Mouse (Mus musculus): ENCODE measurements around the gene Dusp19. TPM values are rescaled to one million over a fixed set of nuclear protein-coding genes. Genes with fewer than 3 reads are reported as not detected.
A peak's percentile ranks its signal among the peaks of the same experiment; 100 is the strongest.

Dusp19 gene
- total RNA-seq (2014; rRNA removed): 20.2 and 20.5 TPM in 2 replicates
- 9.6 and 10.5 TPM in 2 replicates for polyA plus RNA-seq (2015; fragmentation: Nextera tagmentation; extraction: Ambion mirVana)

- H3K36me3 ChIP-seq (ENCODE audit: insufficient read depth): no peaks in the 10 kb centered on the region
- 3% methylated on average over 21 of the region's 21 CpGs for WGBS
- peak; percentile 99 for ATAC-seq
These were observed at the start of gene Dusp19, which contains the start of gene Nup35 for GRCm38 (mm10) chr2:80616854-80617737. Gene Dusp19, plus strand, starts transcription at chr2:80617045. Gene Nup35, plus strand, starts transcription at chr2:80617236.

DNA sequence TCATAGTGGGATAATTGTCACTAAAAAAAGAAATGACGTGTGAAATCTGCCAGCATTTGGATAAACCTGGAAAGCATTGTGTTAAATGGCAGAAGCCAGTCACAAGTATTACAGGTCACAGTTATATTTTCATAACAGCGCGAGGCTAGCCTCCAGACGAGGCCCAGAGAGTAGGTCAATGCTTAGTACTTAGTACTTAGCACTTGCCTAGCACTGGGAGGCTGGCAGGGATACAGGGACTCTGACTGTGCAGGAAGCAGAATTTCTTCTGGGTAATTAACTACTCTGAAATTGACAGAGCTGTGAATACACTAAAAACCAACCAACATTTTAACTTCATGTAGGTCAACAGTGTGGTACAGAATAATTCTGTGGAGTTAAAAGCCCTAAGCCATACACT, 49.4 kb upstream of the Dusp19 start:
- Histone ChIP-seq H3K4me3 (ENCODE audit: low read depth, low read length) (no peak overlapping the region), H3K27me3 (ENCODE audit: insufficient read depth, low read length) (no peaks in the 10 kb centered on the region), H3K27ac (ENCODE audit: low read depth, low read length) (no peak overlapping the region), H3K4me2 (ENCODE audit: low read depth) (no peak overlapping the region), H3K9ac (no peak overlapping the region), H3K36me3 (ENCODE audit: insufficient read depth) (no peaks in the 10 kb centered on the region), H3K9me3 (ENCODE audit: low read length) (no peaks in the 10 kb centered on the region), H3K4me1 (ENCODE audit: insufficient read depth) (no peaks in the 10 kb centered on the region)
- TF ChIP-seq CTCF (IDR thresholded peaks at IDR 0.05; ENCODE audit: low read depth): no peak
- DNase-seq (no peak), ATAC-seq (no peak)
- 77% methylated on average over 4 of the region's 4 CpGs for WGBS

More at GRCm38 (mm10) chr2:80616854-80617737, at the start of gene Dusp19, which contains the start of gene Nup35:
- peak; percentile 97 for DNase-seq
- Histone ChIP-seq H3K4me1 (ENCODE audit: insufficient read depth) (0 out of 2 replicates have a peak, but pooled peaks cover 4% of the 10 kb centered on the region), H3K4me2 (ENCODE audit: low read depth) (peak within 1 kb of the TSS; percentile 72), H3K9me3 (ENCODE audit: low read length) (no peaks in the 10 kb centered on the region), H3K4me3 (ENCODE audit: low read depth, low read length) (peak within 1 kb of the TSS; percentile 60), H3K9ac (peak within 1 kb of the TSS; percentile 66), H3K27me3 (ENCODE audit: insufficient read depth, low read length) (no peaks in the 10 kb centered on the region), H3K27ac (ENCODE audit: low read depth, low read length) (peak within 1 kb of the TSS; percentile 80)
- no peak for TF ChIP-seq CTCF (IDR thresholded peaks at IDR 0.05; ENCODE audit: low read depth)

- 72% methylated on average over 4 of the region's 4 CpGs for WGBS
These were observed 46.2 kb upstream of the Dusp19 start for GRCm38 (mm10) chr2:80570656-80571055.

DNA sequence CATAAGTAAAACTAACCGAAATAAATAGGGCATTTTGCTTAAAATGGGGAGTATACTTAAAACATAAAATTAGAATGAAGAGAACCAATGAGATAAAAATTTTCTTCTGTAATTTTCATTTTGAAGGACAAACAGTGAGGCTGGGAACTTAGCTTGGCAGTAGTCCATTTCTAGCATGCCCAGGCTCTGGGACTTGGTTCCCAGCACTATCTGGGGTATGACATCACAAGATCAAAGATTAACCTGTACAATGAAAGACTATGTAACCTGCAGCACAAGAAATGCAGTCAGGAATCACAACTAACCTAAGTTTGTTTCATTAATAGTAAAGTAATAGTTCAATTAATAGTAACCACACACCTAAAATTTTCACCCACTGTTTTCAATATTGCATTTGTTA, 39.6 kb upstream of the Dusp19 start:
- Histone ChIP-seq H3K4me1 (ENCODE audit: insufficient read depth) (peaks cover 14% of the 10 kb centered on the region; the same call in 1 of the 2 replicates), H3K36me3 (ENCODE audit: insufficient read depth) (no peaks in the 10 kb centered on the region), H3K27ac (ENCODE audit: low read depth, low read length) (no peak overlapping the region), H3K9ac (no peak overlapping the region), H3K4me2 (ENCODE audit: low read depth) (no peak overlapping the region), H3K27me3 (ENCODE audit: insufficient read depth, low read length) (no peaks in the 10 kb centered on the region), H3K9me3 (ENCODE audit: low read length) (no peaks in the 10 kb centered on the region), H3K4me3 (ENCODE audit: low read depth, low read length) (no peak overlapping the region)
- WGBS: 98% methylated on average over 1 of the region's 1 CpGs
- DNase-seq (no peak), ATAC-seq (no peak)
- no peak for TF ChIP-seq CTCF (IDR thresholded peaks at IDR 0.05; ENCODE audit: low read depth)

More at GRCm38 (mm10) chr2:80570656-80571055, 46.2 kb upstream of the Dusp19 start:
- Histone ChIP-seq H3K4me1 (ENCODE audit: insufficient read depth) (no peaks in the 10 kb centered on the region), H3K36me3 (ENCODE audit: insufficient read depth) (no peaks in the 10 kb centered on the region), H3K27ac (ENCODE audit: low read depth, low read length) (no peak overlapping the region), H3K4me3 (ENCODE audit: low read depth, low read length) (no peak overlapping the region), H3K4me2 (ENCODE audit: low read depth) (no peak overlapping the region), H3K27me3 (ENCODE audit: insufficient read depth, low read length) (no peaks in the 10 kb centered on the region), H3K9ac (no peak overlapping the region), H3K9me3 (ENCODE audit: low read length) (no peaks in the 10 kb centered on the region)
- no peak for DNase-seq
- ATAC-seq: no peak
- TF ChIP-seq CTCF (IDR thresholded peaks at IDR 0.05; ENCODE audit: low read depth): no peak

DNA sequence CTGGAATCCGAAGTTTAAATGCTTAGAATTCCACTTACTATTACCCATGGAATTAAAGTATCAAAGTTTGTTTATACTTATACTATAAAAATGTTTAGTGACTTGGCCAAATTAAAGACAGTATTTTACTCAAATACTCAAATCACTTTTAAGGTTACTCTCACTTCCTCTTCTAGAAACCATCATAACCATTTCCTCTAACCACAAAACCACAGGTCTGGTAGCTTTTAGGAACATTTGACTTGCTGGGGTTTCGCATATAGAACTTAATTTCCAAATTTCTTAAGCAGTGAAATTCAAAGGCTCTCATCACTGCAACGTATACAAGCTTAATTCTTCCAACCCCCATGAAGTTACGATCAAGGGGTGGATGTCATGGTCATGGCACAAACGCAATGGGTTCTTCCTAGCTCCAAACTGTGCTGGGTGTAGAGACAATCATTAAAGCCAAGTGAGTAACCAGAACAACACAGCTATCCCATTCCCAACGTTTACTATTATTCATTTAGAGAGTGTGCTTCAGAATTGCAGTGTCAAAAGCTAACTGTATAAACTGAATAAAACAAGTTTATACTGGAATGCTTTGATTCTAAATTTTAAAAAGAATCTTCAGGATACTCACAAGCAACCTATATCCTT, 37.5 kb upstream of the Dusp19 start:
- peak overlapping the region; percentile 52 for H3K4me2 ChIP-seq (ENCODE audit: low read depth)
- no peak overlapping the region for H3K27ac ChIP-seq (ENCODE audit: low read depth, low read length)
- 42% methylated on average over 6 of the region's 6 CpGs for WGBS
- H3K27me3 ChIP-seq (ENCODE audit: insufficient read depth, low read length): no peaks in the 10 kb centered on the region
- peak overlapping the region; percentile 97 for H3K4me3 ChIP-seq (ENCODE audit: low read depth, low read length)
- no peak overlapping the region for H3K9ac ChIP-seq
- no peak for ATAC-seq
- H3K36me3 ChIP-seq (ENCODE audit: insufficient read depth): no peaks in the 10 kb centered on the region
- no peak for DNase-seq
- no peak for TF ChIP-seq CTCF (IDR thresholded peaks at IDR 0.05; ENCODE audit: low read depth)
- H3K9me3 ChIP-seq (ENCODE audit: low read length): no peaks in the 10 kb centered on the region
- H3K4me1 ChIP-seq (ENCODE audit: insufficient read depth): peaks cover 14% of the 10 kb centered on the region; the same call in 1 of the 2 replicates

DNA sequence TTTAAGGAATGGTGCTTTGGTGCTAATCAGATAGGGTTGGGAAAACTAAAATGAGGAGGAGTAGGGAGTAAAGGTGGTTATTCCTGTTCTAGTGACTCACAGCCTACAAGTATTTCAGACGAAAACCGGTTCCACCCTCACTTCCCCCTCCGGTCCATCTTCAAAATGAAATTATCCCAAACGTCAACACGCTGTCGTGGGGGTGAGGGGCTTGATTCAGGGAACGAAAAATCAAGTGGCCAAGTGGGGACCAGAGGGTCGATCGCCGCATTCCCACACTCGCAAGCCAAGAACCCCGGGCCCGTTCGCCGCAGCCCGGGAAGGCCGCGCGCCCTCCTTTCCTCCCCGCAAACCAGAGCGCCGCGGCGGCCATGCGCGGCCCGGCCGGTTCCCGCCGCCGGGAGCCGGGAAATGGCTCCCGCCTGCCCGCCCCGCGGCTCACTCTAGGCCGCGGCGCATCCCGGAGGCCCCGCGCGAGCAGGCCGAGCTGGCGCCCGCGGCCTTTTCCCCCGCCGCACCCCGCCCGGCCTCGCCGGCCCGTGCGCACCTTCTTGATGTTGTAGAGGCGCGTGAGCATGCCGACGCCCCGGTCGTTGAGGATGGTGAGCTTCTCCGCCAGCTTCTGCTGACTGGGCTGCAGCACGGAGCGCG, 36.4 kb upstream of the Dusp19 start:
- TF ChIP-seq CTCF (IDR thresholded peaks at IDR 0.05; ENCODE audit: low read depth): no peak
- DNase-seq: peak; percentile 59
- H3K9ac ChIP-seq: peak overlapping the region; percentile 99
- 1% methylated on average over 60 of the region's 65 CpGs for WGBS
- peak overlapping the region; percentile 52 for H3K4me2 ChIP-seq (ENCODE audit: low read depth)
- ATAC-seq: peak; percentile 71
- H3K4me3 ChIP-seq (ENCODE audit: low read depth, low read length): peak overlapping the region; percentile 97
- peak overlapping the region; percentile 97 for H3K27ac ChIP-seq (ENCODE audit: low read depth, low read length)
- H3K4me1 ChIP-seq (ENCODE audit: insufficient read depth): peaks cover 14% of the 10 kb centered on the region; the same call in 1 of the 2 replicates
- no peaks in the 10 kb centered on the region for H3K27me3 ChIP-seq (ENCODE audit: insufficient read depth, low read length)
- no peaks in the 10 kb centered on the region for H3K9me3 ChIP-seq (ENCODE audit: low read length)
- no peaks in the 10 kb centered on the region for H3K36me3 ChIP-seq (ENCODE audit: insufficient read depth)
